Mouse (Mus musculus): Measurements from ENCODE around the gene Otub2. TPM values are rescaled to one million over a fixed set of nuclear protein-coding genes. Genes with fewer than 3 reads are reported as not detected.

The Otub2 gene
- total RNA-seq, 2 experiments from 2014 or later, result 49.7 to 53.9 TPM

DNA sequence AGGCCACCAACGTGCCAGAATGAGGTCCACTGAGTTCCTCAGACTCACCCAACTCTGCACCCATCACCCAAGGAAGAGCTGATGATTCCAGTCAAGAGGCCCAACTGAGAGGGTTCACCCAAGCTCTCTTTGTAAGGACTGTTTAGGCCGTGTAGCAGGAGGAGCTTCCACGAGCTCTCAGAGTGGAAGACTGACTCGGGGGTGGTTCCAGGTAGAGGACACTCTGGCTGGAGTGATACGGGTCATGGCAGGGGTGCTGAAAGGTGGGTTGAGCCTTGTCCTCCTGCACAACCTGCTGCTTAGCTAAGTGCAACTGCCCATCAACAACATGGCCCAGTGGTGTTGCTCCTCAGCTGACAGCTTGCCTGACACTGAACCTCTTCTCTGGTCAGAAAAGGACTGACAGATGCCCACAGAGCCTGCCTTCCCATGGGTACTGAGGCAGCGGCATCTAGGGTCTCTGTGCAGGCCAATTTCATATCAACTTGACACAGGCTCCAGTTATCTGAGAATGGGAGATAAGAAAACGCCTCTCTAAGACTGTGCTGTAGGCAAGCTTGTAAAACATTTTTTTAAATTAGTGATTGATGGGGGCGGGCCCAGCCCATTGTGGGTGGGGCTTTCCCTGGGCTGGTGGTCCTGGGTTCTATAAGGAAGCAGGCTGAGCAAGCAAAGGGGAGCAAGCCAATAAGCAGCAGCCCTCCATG, 14.8 kb upstream of the Otub2 start:
- DNase-seq, result no peak

- DNase-seq, result peak; percentile 75 to 76
Observed at GRCm38 (mm10) chr12:103376124-103376523, 12.4 kb upstream of the Otub2 start.

DNA sequence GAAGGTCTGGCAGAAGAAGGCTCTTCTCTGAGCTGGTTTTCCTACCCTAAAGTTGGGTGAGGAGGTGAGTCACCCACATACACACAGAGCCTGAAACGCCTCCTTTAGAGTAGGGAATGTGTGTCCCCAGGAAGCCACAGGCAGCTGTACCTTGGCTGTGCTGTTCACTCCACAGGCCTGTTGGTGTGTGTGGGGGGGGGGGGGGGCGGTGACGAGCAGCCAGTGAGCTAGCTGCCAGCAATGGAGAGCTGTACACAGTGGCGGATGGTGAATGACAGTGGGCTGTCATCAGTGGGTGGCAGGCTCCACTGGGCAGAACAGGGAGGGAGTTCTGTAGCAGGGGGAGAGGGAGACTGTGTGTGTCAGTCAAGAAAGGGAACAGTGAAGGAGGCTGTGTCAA, 11.7 kb upstream of the Otub2 start:
- DNase-seq, result peak; percentile 51 to 57

DNA sequence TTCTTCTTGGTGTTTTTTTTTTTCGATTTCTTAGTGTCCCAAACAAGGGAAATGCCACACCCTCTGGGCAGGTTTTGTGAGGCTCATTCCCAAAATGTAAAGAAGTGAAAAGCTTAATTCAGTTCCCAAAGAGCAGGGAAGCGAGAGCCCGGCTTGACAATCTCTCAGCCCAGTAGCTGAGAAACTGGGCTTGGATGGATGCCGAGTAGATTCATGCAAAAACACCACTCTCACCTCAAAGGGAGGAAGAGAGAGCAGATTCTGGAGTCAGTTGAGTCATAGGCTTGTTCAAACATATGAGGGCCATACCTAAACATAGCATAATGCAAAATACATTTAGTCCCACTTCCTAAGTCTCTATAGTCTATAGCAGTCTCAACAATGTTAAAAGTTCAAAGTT, 8.3 kb upstream of the Otub2 start:
- DNase-seq, result no peak

DNA sequence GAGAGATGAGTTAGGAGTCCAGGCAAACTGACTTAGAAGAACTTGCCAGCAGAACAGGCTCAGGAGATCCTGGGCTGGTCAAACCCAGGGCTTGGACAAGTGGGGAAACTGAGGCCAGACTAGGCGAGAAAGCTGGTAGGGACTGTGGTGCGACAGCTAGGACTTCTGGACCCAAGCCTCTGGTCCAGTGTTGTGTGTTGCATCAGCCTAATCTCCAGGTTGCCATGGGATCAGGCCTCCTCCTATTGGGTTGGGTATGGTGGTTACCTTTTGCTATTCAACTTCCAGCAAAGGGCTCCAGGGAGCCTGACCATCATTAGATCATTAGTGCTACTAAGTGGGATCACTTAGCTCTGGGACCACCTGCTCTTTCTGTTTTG, 856 bp downstream of the Otub2 start:
- DNase-seq, result no peak

DNA sequence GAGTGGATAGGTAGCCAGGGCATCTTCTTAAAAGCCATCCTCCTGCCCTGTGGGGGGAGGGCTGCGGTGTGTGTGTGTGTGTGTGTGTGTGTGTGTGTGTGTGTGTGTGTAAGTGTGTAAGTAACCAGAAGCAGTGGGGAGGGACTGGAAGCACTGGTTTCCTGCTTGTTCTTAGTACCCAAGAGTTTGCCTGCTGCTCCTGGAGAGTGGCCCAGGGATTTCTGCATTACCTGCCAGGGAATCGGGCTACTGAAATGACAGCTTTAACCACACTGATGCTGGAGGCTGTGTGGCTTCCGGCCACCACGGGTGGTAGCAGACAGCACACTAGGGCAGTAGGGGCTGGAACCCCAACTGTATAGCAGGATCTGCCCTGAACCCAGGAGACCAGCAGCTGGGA, 1.5 kb downstream of the Otub2 start:
- no peak for DNase-seq

DNA sequence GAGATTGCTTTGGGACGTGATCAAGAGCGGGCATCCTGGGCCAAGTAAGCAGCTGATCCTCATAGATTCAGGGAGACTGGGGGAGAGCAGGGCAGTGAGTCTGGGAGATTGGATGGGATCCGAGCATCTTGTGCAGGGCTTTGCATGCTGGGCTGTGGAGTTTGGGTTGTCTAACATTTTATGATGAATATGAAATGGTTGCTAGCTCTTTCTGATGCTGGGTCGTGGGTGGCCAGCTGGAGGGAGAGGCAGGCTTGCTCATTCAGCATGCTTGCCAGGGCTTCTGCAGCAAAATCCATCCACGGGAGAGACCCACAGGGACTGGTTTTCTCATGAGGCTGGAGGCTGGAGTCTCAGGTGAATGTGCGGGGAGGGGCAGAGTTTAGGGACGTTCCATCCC, 2.6 kb downstream of the Otub2 start:
- DNase-seq, result peak; percentile 65 to 74

- DNase-seq, result no peak
Observed at GRCm38 (mm10) chr12:103393528-103393927, 5.0 kb downstream of the Otub2 start.

DNA sequence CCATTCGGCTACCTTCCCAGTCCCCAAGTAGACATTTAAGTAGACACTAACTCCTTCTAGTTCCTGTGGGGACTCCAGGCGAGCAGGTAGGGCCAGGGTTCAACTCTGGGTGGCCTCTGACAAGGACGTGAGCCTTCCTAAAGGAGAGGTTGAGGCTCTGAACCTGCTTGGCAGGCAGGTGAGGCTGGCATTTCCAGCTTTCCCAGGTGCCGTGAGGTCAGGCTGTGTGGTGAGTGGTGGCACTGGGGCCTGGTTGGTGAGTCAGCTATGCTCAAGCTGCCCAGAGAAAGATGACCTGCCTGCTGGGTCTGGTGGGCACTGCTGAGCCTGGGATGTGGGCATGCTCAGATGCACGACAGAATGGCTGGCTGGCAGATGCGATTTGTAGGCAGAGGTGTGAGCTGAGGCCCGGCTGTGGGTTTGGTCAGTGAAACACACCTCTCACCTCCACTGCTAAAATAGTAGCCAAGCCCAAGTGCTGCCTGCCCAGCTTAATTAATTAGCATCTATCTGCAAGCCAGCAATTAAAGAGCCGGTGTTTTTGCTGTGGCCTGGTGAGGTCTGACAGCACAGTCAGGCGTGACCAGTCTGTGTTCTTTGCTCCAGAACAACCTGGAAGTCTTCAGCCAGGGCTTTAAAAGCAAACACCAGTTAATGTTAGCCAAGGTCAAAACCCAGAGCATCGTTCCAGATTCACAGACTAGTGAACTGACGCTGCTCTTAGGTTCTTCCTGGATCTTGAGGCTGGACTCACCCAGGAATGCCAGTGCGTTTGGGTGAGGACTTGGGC, 7.2 kb downstream of the Otub2 start:
- no peak for DNase-seq

DNA sequence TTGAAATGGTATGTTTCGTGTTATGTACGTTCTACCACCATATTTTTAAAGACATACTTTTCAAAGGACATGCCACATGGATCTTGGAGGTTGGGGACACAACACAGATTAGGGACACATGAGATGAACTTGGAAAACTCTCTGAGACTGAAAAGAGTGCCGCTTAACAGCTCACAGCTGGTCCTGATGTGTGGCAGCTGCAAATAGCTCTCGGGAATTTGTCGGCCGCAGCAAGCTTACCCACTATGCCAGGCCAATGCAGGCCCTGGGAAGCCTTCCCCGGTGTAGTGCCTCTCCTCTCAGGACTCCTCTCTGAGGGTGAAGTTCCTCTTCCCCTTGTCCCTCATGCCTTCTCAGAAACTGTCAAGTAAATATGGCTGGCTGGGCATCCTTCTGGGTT, 8.3 kb downstream of the Otub2 start:
- DNase-seq, result no peak

DNA sequence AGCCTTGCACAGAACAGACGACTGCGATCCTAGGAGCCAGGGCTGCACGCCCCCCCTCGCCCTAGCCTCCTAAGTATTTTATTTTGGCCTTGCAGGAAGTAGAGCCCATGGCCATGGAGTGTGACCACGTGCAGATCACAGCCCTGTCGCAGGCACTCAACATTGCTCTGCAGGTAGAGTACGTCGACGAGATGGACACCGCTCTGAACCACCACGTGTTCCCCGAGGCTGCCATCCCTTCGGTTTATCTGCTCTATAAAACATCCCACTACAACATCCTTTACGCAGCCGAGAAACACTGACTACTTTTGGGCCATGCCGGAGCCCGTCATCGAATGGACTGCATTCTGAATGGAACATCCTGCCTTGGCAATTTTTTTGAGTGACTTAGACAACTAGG, 15.6 kb downstream of the Otub2 start:
- DNase-seq, result no peak

GRCm38 (mm10) chr12:103407720-103408119, 19.2 kb downstream of the Otub2 start, which contains the start of gene 9330161L09Rik:
Gene 9330161L09Rik (minus strand): TSS chr12:103407820.
- no peak for DNase-seq

GRCm38 (mm10) chr12:103408144-103408543, 19.7 kb downstream of the Otub2 start:
- peak; percentile 40 to 41 for DNase-seq

GRCm38 (mm10) chr12:103425016-103425728, 36.7 kb downstream of the Otub2 start:
- DNase-seq, result no peak

GRCm38 (mm10) chr12:103425729-103426470, 37.4 kb downstream of the Otub2 start, which contains the start of gene Ddx24:
Gene Ddx24 (minus strand): TSS chr12:103425830.
- peak; percentile 98 for DNase-seq

GRCm38 (mm10) chr12:103426710-103427109, 38.2 kb downstream of the Otub2 start:
- DNase-seq, result no peak

DNA sequence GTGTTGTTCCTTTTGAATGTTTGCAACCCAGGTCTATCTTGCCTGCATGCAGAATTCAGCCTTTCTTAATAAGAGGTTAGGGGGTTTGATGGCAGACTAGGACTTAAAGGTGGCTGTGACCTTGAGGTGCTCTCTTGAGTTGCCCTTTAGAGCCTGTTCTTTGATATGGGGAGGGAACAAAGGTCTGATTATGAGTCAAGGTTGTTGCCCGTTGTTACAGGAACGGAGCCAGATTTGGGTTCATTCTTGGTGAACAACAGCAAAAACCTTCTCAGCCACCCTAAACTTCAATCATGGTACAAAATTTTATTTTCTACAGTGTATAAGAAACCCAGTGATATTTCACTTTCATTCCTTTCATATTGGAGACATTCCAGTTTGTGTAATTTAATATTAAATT, 44.9 kb downstream of the Otub2 start:
- DNase-seq, result no peak

- peak; percentile 28 to 41 for DNase-seq
Observed at GRCm38 (mm10) chr12:103433986-103434731, 45.7 kb downstream of the Otub2 start, which contains the start of gene Ifi27. Gene Ifi27 (plus strand): TSS chr12:103434211.

GRCm38 (mm10) chr12:103434861-103435260, 46.4 kb downstream of the Otub2 start:
- no peak for DNase-seq

DNA sequence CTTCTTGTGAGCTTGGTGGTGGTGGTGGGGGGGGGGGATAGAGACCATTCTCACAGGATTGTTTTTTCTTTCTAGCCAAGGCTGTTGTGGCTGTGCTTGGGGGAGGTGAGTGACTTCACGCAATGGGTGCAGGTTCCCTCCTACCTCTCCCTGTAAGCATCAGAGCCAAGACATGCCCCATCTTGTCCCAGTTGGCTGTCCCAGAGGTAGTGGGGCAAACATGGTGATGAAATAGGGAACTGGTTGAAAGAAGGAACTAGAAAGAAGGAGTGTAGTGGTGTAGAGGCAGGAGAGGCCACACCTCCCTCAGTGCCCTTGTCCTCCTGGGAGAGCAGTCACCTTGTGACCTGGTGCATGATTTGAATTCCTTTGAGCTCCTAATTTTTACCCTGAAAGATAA, 49.1 kb downstream of the Otub2 start:
- DNase-seq, result no peak

GRCm38 (mm10) chr12:103443524-103443923, 55.0 kb downstream of the Otub2 start, which contains the start of gene Ifi27l2a:
Gene Ifi27l2a (minus strand): TSS chr12:103443680.
- DNase-seq, result no peak
